Mouse (Mus musculus): ENCODE measurements around the gene Asic2. TPM values are rescaled to one million over a fixed set of nuclear protein-coding genes. Genes with fewer than 3 reads are reported as not detected.

Asic2 gene
- polyA plus RNA-seq (2012; rRNA removed) (0.01 and 0.05 TPM in 2 replicates), polyA plus RNA-seq (2014; fragmentation: Nextera tagmentation; extraction: Ambion mirVana) (0.04 TPM in 1 of 2 replicates, not detected in the other)

- no peak within 1 kb of the TSS for H3K27ac ChIP-seq
- H3K4me2 ChIP-seq (ENCODE audit: low read depth): no peak within 1 kb of the TSS
- no peak within 1 kb of the TSS for H3K9ac ChIP-seq (replicated peaks)
- no peaks in the 10 kb centered on the region for H3K9me3 ChIP-seq (ENCODE audit: control insufficient read depth, low read length)
- H3K27me3 ChIP-seq (ENCODE audit: control insufficient read depth, insufficient read depth, low read length): no peaks in the 10 kb centered on the region; the same call in 1 of the 2 replicates
- 5% methylated on average over 29 of the region's 29 CpGs for WGBS (ENCODE audit: insufficient replicate concordance)
- DNase-seq (ENCODE audit: low read depth in 3 of 3, low spot score in 3 of 3): no peak
- H3K4me1 ChIP-seq (replicated peaks; ENCODE audit: control insufficient read depth in 2 of 2, insufficient read depth in 2 of 2, low read length in 1 of 2): no peaks in the 10 kb centered on the region
- H3K36me3 ChIP-seq (replicated peaks; ENCODE audit: control insufficient read depth, insufficient read depth, low read depth): no peaks in the 10 kb centered on the region
- TF ChIP-seq CTCF (IDR thresholded peaks at IDR 0.05; ENCODE audit: low read depth) (no peak), EP300 (IDR thresholded peaks at IDR 0.05; ENCODE audit: low read depth) (no peak)
- H3K4me3 ChIP-seq (ENCODE audit: insufficient read depth in 1 of 2, low read depth in 2 of 2, low read length in 2 of 2): no peak within 1 kb of the TSS
- ATAC-seq (ENCODE audit: insufficient read depth): no peak
These were observed at the start of gene Asic2 for GRCm38 (mm10) chr11:81968401-81968881. Asic2 (minus strand) TSS chr11:81968457.

DNA sequence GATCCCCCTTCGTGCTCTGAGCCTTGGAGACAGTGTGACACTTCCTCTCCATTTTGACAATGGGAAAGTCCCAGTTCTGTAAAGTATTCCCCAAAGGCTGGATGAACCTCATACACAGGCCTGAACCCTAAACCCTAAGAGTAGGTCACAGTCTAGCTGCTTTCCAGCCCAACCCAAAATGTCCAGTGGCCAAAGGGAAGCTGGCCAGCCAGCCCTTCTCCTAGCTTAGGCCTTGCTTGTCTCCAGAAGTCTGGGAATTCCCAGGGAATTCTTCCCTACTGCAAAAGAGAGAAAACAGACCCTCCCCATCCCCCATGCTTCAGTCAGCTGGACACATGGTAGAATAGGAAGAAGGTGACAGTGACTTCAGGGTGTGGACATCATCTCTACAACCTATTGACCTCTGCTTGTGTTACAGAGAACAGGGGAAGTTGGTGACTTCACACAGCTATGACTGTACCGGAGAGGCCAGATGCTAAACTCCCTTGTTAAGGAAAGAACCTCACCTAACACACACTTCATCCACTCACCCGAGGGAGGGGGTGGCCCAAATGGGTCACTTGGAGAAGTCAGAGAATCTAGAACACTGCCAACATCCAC lies 48.0 kb upstream of the Asic2 start:
- no peak overlapping the region for H3K9ac ChIP-seq (replicated peaks)
- no peaks in the 10 kb centered on the region for H3K27me3 ChIP-seq (ENCODE audit: control insufficient read depth, insufficient read depth, low read length)
- 31% methylated on average over 3 of the region's 3 CpGs for WGBS (ENCODE audit: insufficient replicate concordance)
- no peak for DNase-seq (ENCODE audit: low read depth in 3 of 3, low spot score in 3 of 3)
- H3K27ac ChIP-seq: no peak overlapping the region
- no peak overlapping the region for H3K4me3 ChIP-seq (ENCODE audit: insufficient read depth in 1 of 2, low read depth in 2 of 2, low read length in 2 of 2)
- H3K36me3 ChIP-seq (replicated peaks; ENCODE audit: control insufficient read depth, insufficient read depth, low read depth): no peaks in the 10 kb centered on the region
- H3K4me2 ChIP-seq (ENCODE audit: low read depth): no peak overlapping the region
- no peak for TF ChIP-seq CTCF (IDR thresholded peaks at IDR 0.05; ENCODE audit: low read depth)
- TF ChIP-seq EP300 (IDR thresholded peaks at IDR 0.05; ENCODE audit: low read depth): no peak
- no peak for ATAC-seq (ENCODE audit: insufficient read depth)
- H3K4me1 ChIP-seq (replicated peaks; ENCODE audit: control insufficient read depth in 2 of 2, insufficient read depth in 2 of 2, low read length in 1 of 2): peaks cover 0 to 8% of the 10 kb centered on the region in 2 experiments; a peak in 2 of 4 replicates
- H3K9me3 ChIP-seq (ENCODE audit: control insufficient read depth, low read length): no peaks in the 10 kb centered on the region

DNA sequence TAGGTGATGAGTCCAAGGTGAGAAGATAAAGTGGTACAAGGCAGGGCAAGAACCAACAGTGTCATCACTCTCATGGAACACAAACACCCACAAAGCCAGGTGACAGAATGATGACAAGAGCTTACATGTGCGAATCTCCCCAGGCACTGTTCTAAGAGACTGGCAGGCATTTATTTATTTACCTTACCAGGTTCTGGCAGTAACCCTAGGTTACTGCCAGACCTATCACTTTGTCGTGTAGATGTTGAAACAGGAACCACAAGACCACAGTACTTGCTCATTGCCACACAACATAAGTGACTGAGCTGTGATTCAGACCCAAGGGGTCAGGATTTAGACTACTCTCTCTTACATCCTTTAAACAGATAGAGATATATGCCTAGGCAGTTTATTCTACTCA lies 46.8 kb upstream of the Asic2 start:
- H3K27me3 ChIP-seq (ENCODE audit: control insufficient read depth, insufficient read depth, low read length): no peaks in the 10 kb centered on the region
- H3K4me1 ChIP-seq (replicated peaks; ENCODE audit: control insufficient read depth in 2 of 2, insufficient read depth in 2 of 2, low read length in 1 of 2): peaks cover 0 to 6% of the 10 kb centered on the region in 2 experiments; a peak in 2 of 4 replicates
- no peak overlapping the region for H3K4me3 ChIP-seq (ENCODE audit: insufficient read depth in 1 of 2, low read depth in 2 of 2, low read length in 2 of 2)
- H3K4me2 ChIP-seq (ENCODE audit: low read depth): no peak overlapping the region
- no peak for ATAC-seq (ENCODE audit: insufficient read depth)
- TF ChIP-seq EP300 (IDR thresholded peaks at IDR 0.05; ENCODE audit: low read depth): no peak
- no peak for TF ChIP-seq CTCF (IDR thresholded peaks at IDR 0.05; ENCODE audit: low read depth)
- H3K9me3 ChIP-seq (ENCODE audit: control insufficient read depth, low read length): no peaks in the 10 kb centered on the region
- H3K36me3 ChIP-seq (replicated peaks; ENCODE audit: control insufficient read depth, insufficient read depth, low read depth): no peaks in the 10 kb centered on the region
- 37% methylated on average over 2 of the region's 2 CpGs for WGBS (ENCODE audit: insufficient replicate concordance)
- DNase-seq (ENCODE audit: low read depth in 3 of 3, low spot score in 3 of 3): no peak
- no peak overlapping the region for H3K9ac ChIP-seq (replicated peaks)
- H3K27ac ChIP-seq: no peak overlapping the region

- Histone ChIP-seq H3K36me3 (replicated peaks; ENCODE audit: control insufficient read depth, insufficient read depth, low read depth) (no peaks in the 10 kb centered on the region), H3K4me2 (ENCODE audit: low read depth) (no peak overlapping the region), H3K9ac (replicated peaks) (no peak overlapping the region), H3K4me3 (ENCODE audit: insufficient read depth in 1 of 2, low read depth in 2 of 2, low read length in 2 of 2) (no peak overlapping the region), H3K9me3 (ENCODE audit: control insufficient read depth, low read length) (no peaks in the 10 kb centered on the region), H3K4me1 (replicated peaks; ENCODE audit: control insufficient read depth in 2 of 2, insufficient read depth in 2 of 2, low read length in 1 of 2) (peaks cover 0 to 3% of the 10 kb centered on the region in 2 experiments; a peak in 2 of 4 replicates), H3K27ac (no peak overlapping the region), H3K27me3 (ENCODE audit: control insufficient read depth, insufficient read depth, low read length) (no peaks in the 10 kb centered on the region)
- 48% methylated on average over 1 of the region's 1 CpGs for WGBS (ENCODE audit: insufficient replicate concordance)
- DNase-seq (ENCODE audit: low read depth in 3 of 3, low spot score in 3 of 3) (no peak), ATAC-seq (ENCODE audit: insufficient read depth) (no peak)
- TF ChIP-seq CTCF (IDR thresholded peaks at IDR 0.05; ENCODE audit: low read depth) (no peak), EP300 (IDR thresholded peaks at IDR 0.05; ENCODE audit: low read depth) (no peak)
These were observed 45.5 kb upstream of the Asic2 start for GRCm38 (mm10) chr11:82013756-82014155.

GRCm38 (mm10) chr11:82011411-82012193 lies 43.3 kb upstream of the Asic2 start:
- Histone ChIP-seq H3K9me3 (ENCODE audit: control insufficient read depth, low read length) (no peaks in the 10 kb centered on the region), H3K27ac (no peak overlapping the region), H3K27me3 (ENCODE audit: control insufficient read depth, insufficient read depth, low read length) (no peaks in the 10 kb centered on the region), H3K4me3 (ENCODE audit: insufficient read depth in 1 of 2, low read depth in 2 of 2, low read length in 2 of 2) (no peak overlapping the region), H3K36me3 (replicated peaks; ENCODE audit: control insufficient read depth, insufficient read depth, low read depth) (no peaks in the 10 kb centered on the region), H3K4me1 (replicated peaks; ENCODE audit: control insufficient read depth in 2 of 2, insufficient read depth in 2 of 2, low read length in 1 of 2) (peaks cover 0 to 8% of the 10 kb centered on the region in 2 experiments; a peak in 2 of 4 replicates), H3K4me2 (ENCODE audit: low read depth) (no peak overlapping the region), H3K9ac (replicated peaks) (no peak overlapping the region)
- ATAC-seq (ENCODE audit: insufficient read depth): no peak
- TF ChIP-seq EP300 (IDR thresholded peaks at IDR 0.05; ENCODE audit: low read depth) (no peak), CTCF (IDR thresholded peaks at IDR 0.05; ENCODE audit: low read depth) (no peak)
- WGBS (ENCODE audit: insufficient replicate concordance): 48% methylated on average over 8 of the region's 8 CpGs
- no peak for DNase-seq (ENCODE audit: low read depth in 3 of 3, low spot score in 3 of 3)
